9 mouse cellular contexts compared by ENCODE assay signal in genomic region chr7:127121911-127122270, GRCm38 (mm10). TPM values are rescaled to one million over a fixed set of nuclear protein-coding genes. Genes with fewer than 3 reads are reported as not detected.
A peak's percentile ranks its signal among the peaks of the same experiment; 100 is the strongest.
DNase-seq lines count a peak whose midpoint lies in the region; ATAC-seq and TF ChIP-seq lines count a peak whose summit lies in the region.
"Had no signal": no experiment of that assay in that cellular context is flagged by ENCODE, and none has a peak within 500 bp of the region (broad histone marks: within the 10 kb centered on the region; RNA-seq: fewer than 3 reads in every experiment).

Gene Qprt (minus strand): TSS chr7:127122226.

- no peaks in the 10 kb centered on the region for H3K36me3 ChIP-seq in heart, embryonic 10.5 days
- H3K36me3 ChIP-seq in ES-E14 (ENCODE audit: control insufficient read depth, insufficient read depth, low read length, poor library complexity, severe bottlenecking) = no peaks in the 10 kb centered on the region
- no peaks in the 10 kb centered on the region for H3K36me3 ChIP-seq in intestine, embryonic 15.5 days

- peaks cover 24% of the 10 kb centered on the region for H3K4me1 ChIP-seq in heart, embryonic 10.5 days
- peaks cover 7 to 21% of the 10 kb centered on the region in 2 experiments; a peak in 3 of 4 replicates for H3K4me1 ChIP-seq in ES-E14 (ENCODE audit: control insufficient read depth in 2 of 2, insufficient read depth in 2 of 2, low read length in 2 of 2, poor library complexity in 1 of 2)
- H3K4me1 ChIP-seq in intestine, embryonic 15.5 days (replicated peaks) = peaks cover 22% of the 10 kb centered on the region

- peaks cover 35% of the 10 kb centered on the region for H3K27me3 ChIP-seq in heart, embryonic 10.5 days (ENCODE audit: insufficient read depth, poor library complexity, severe bottlenecking)
- no peaks in the 10 kb centered on the region for H3K27me3 ChIP-seq in intestine, embryonic 15.5 days (replicated peaks)

- peak; percentile 50 for ATAC-seq in intestine, embryonic 15.5 days
- no peak for ATAC-seq in megakaryocyte, adult 5-6 weeks (ENCODE audit: poor library complexity, severe bottlenecking)

- in situ Hi-C loops in ES-E14 (cut with MboI; ENCODE audit: low sequenced_read_pairs in 2 of 2, unreplicated experiment in 2 of 2) = no loop called here

- peak within 1 kb of the TSS; percentile 49 for H3K4me3 ChIP-seq in heart, embryonic 10.5 days
- peak within 1 kb of the TSS; percentile 67 to 82 for H3K4me3 ChIP-seq in ES-E14 (ENCODE audit: insufficient read depth in 1 of 2, low read depth in 1 of 2, low read length in 2 of 2, poor library complexity in 1 of 2, severe bottlenecking in 1 of 2)
- H3K4me3 ChIP-seq in intestine, embryonic 15.5 days (replicated peaks) = 0 out of 2 replicates have a peak within 1 kb of the TSS, but pooled peaks have one; percentile 0

- peak within 1 kb of the TSS; percentile 83 for H3K27ac ChIP-seq in heart, embryonic 10.5 days
- peak within 1 kb of the TSS; percentile 69; the same call in 1 of the 2 replicates for H3K27ac ChIP-seq in ES-E14 (ENCODE audit: insufficient read depth, low read depth, low read length, poor library complexity, severe bottlenecking)
- no peak within 1 kb of the TSS for H3K27ac ChIP-seq in intestine, embryonic 15.5 days

- WGBS in heart, embryonic 10.5 days = 6% methylated on average over 7 of the region's 7 CpGs
- WGBS in intestine, embryonic 15.5 days = 11% methylated on average over 7 of the region's 7 CpGs

- no peak for DNase-seq in heart, embryonic 10.5 days (ENCODE audit: low spot score)
- no peak for DNase-seq in heart, adult 18-20 months
- DNase-seq in ES-E14 (ENCODE audit: low read depth, low spot score) = no peak
- DNase-seq in liver = peak; percentile 49
- no peak for DNase-seq in frontal cortex, postnatal 14 days (ENCODE audit: low spot score in 2 of 2)
- no peak for DNase-seq in thymus, adult 18-20 months
- DNase-seq: lung, adult 2 months had no signal

- H3K4me2 ChIP-seq in intestine, embryonic 15.5 days (replicated peaks) = peak within 1 kb of the TSS; percentile 47

- H3K9me3 ChIP-seq in heart, embryonic 10.5 days = 0 out of 2 replicates have a peak, but pooled peaks cover 3% of the 10 kb centered on the region
- no peaks in the 10 kb centered on the region for H3K9me3 ChIP-seq in ES-E14 (ENCODE audit: control insufficient read depth, insufficient read depth, low read depth, low read length)
- no peaks in the 10 kb centered on the region for H3K9me3 ChIP-seq in intestine, embryonic 15.5 days

- H3K9ac ChIP-seq in ES-E14 (ENCODE audit: insufficient read depth, low read depth, low read length, poor library complexity, severe bottlenecking) = peak within 1 kb of the TSS; percentile 70
- no peak within 1 kb of the TSS; the same call in 1 of the 2 replicates for H3K9ac ChIP-seq in intestine, embryonic 15.5 days

TF ChIP-seq in ES-E14, 5 proteins besides CTCF, POLR2A, EP300 and RAD21:
- TF ChIP-seq ZNF384 (IDR thresholded peaks at IDR 0.05; ENCODE audit: low read depth, low read length) (no peak), CHD2 (IDR thresholded peaks at IDR 0.05; ENCODE audit: low read depth, low read length) (no peak), ZC3H11A (IDR thresholded peaks at IDR 0.05; ENCODE audit: borderline replicate concordance, low read depth, low read length) (no peak), HCFC1 (IDR thresholded peaks at IDR 0.05; ENCODE audit: borderline replicate concordance, insufficient read depth, low read length) (no peak), MAFK (IDR thresholded peaks at IDR 0.05; ENCODE audit: insufficient read depth, low read depth, low read length) (no peak)
TF ChIP-seq in ES-E14: peak in this region for 0.

RNA-seq across cellular contexts. Expression of gene Qprt, which starts in this region (rescaled TPM):
- polyA plus RNA-seq in heart, embryonic 10.5 days (2016; fragmentation: Nextera tagmentation; extraction: Ambion mirVana) = 7.2 and 14.5 TPM in 2 replicates
- under 1 TPM in 1 of 2 experiments, not detected in 1; 0.49 TPM for total RNA-seq in heart, adult 18-20 months (2021)
- total RNA-seq in ES-E14 (2012; rRNA removed) = 5.6 and 7.1 TPM in 2 replicates
- polyA plus RNA-seq in intestine, embryonic 15.5 days (2015; fragmentation: Nextera tagmentation; extraction: Ambion mirVana) = 5.3 and 6.1 TPM in 2 replicates
- total RNA-seq in megakaryocyte, adult 5-6 weeks (2015) = 2.0 and 3.3 TPM in 2 replicates
- 1.1 and 2.8 TPM in 2 replicates for total RNA-seq in megakaryocyte, adult 5-6 weeks (2017)

Comparison
In these comparisons a context has a peak if more than half of its experiments do, and no peak if none do; other contexts are left out.
1. H3K4me3 ChIP-seq: peak in every context shown above with its lines; median percentile 74 in ES-E14; 49 in heart, embryonic 10.5 days; 0 in intestine, embryonic 15.5 days.